Mouse (Mus musculus) hindbrain, embryonic 16.5 days (tissue): ENCODE data around the gene Thbs4. TPM values are rescaled to one million over a fixed set of nuclear protein-coding genes. Genes with fewer than 3 reads are reported as not detected.

Source experiments
- ATAC-seq: fragments of 200-750 bp; cut with Nextera tagmentation; 2 replicates; pipeline ENCODE4 v1.8.0; 2017; ENCODE audit warnings: moderate TSS enrichment, moderate library complexity
- H3K27ac ChIP-seq: fragments of 300-500 bp; sonication (generic); 2 replicates; pipeline ENCODE4 v1.5.1; 2014; ENCODE audit warnings: low read depth, mild to moderate bottlenecking, control low read depth, low read length, moderate library complexity
- H3K27me3 ChIP-seq: fragments of 300-500 bp; sonication (generic); replicated peaks from 2 replicates; pipeline ENCODE4 v1.6.1; 2014; ENCODE audit warnings: low read length; ENCODE audit not compliant: control insufficient read depth, insufficient read depth
- H3K36me3 ChIP-seq: fragments of 300-500 bp; sonication (generic); 2 replicates; pipeline ENCODE4 v1.6.1; 2014; ENCODE audit warnings: mild to moderate bottlenecking, low read length, moderate library complexity, mixed read lengths; ENCODE audit not compliant: control insufficient read depth, insufficient read depth
- H3K4me1 ChIP-seq: fragments of 300-500 bp; sonication (generic); 2 replicates; pipeline ENCODE4 v1.6.1; 2014; ENCODE audit warnings: low read depth, low read length; ENCODE audit not compliant: control insufficient read depth, insufficient read depth
- H3K4me2 ChIP-seq: fragments of 300-500 bp; sonication (generic); 2 replicates; pipeline ENCODE4 v1.6.1; 2014; ENCODE audit warnings: mild to moderate bottlenecking, low read length, control low read depth, moderate library complexity
- H3K4me3 ChIP-seq: fragments of 300-500 bp; sonication (generic); 2 replicates; pipeline ENCODE4 v1.5.1; 2014; ENCODE audit warnings: mild to moderate bottlenecking, low read length, control low read depth, moderate library complexity
- H3K9ac ChIP-seq: fragments of 300-500 bp; sonication (generic); 2 replicates; pipeline ENCODE4 v1.6.1; 2014; ENCODE audit warnings: low read depth, mild to moderate bottlenecking, control low read depth, low read length, moderate library complexity
- H3K9me3 ChIP-seq: fragments of 300-500 bp; sonication (generic); 2 replicates; pipeline ENCODE4 v1.6.1; 2014; ENCODE audit warnings: mild to moderate bottlenecking, low read length, moderate library complexity; ENCODE audit not compliant: control insufficient read depth
- WGBS: fragments of 180-500 bp; shearing (Covaris S2); extraction: QIAGEN DNeasy Blood & Tissue Kit; methylation state at CpG from one replicate; pipeline ENCODE4 v1.1.7; 2014; 5-methylcytosine and 5-hydroxymethylcytosine counted together
- polyA plus RNA-seq: library from polyadenylated mRNA; unstranded; fragments of >200 nt; fragmentation: Nextera tagmentation; extraction: Ambion mirVana; gene quantifications from 2 replicates; pipeline ENCODE4 v1.2.1, GENCODE M21; 2015

The Thbs4 gene
- polyA plus RNA-seq, 1 experiment from 2014 or later: 2.3 TPM

GRCm38 (mm10) chr13:92751726-92752565, 42.7 kb downstream of the Thbs4 start:
- Histone ChIP-seq H3K36me3 (no peaks in the 10 kb centered on the region), H3K27me3 (no peaks in the 10 kb centered on the region), H3K4me1 (peaks cover 4% of the 10 kb centered on the region), H3K4me3 (no peak overlapping the region), H3K9ac (no peak overlapping the region), H3K27ac (peak overlapping the region; percentile 48), H3K9me3 (no peaks in the 10 kb centered on the region), H3K4me2 (no peak overlapping the region)
- peak; percentile 82 for ATAC-seq
- 50% methylated on average over 21 of the region's 21 CpGs for WGBS

GRCm38 (mm10) chr13:92750976-92751518, 43.6 kb downstream of the Thbs4 start:
- Histone ChIP-seq H3K27ac (no peak overlapping the region), H3K4me2 (peak overlapping the region; percentile 44), H3K27me3 (no peaks in the 10 kb centered on the region), H3K9me3 (no peaks in the 10 kb centered on the region), H3K36me3 (no peaks in the 10 kb centered on the region), H3K9ac (peak overlapping the region; percentile 17; the same call in 1 of the 2 replicates), H3K4me1 (peaks cover 4% of the 10 kb centered on the region), H3K4me3 (no peak overlapping the region)
- peak; percentile 77 for ATAC-seq
- 17% methylated on average over 7 of the region's 7 CpGs for WGBS

- no peak overlapping the region for H3K4me3 ChIP-seq
- no peaks in the 10 kb centered on the region for H3K4me1 ChIP-seq
- no peaks in the 10 kb centered on the region for H3K9me3 ChIP-seq
- H3K9ac ChIP-seq: no peak overlapping the region
- WGBS: 79% methylated on average over 5 of the region's 5 CpGs
- no peak for ATAC-seq
- no peak overlapping the region for H3K27ac ChIP-seq
- no peaks in the 10 kb centered on the region for H3K36me3 ChIP-seq
- H3K27me3 ChIP-seq: no peaks in the 10 kb centered on the region; the same call in 1 of the 2 replicates
- no peak overlapping the region for H3K4me2 ChIP-seq
Observed at GRCm38 (mm10) chr13:92743337-92743736, 51.3 kb downstream of the Thbs4 start.

- no peak overlapping the region for H3K27ac ChIP-seq
- H3K9ac ChIP-seq: no peak overlapping the region
- no peaks in the 10 kb centered on the region for H3K36me3 ChIP-seq
- H3K9me3 ChIP-seq: no peaks in the 10 kb centered on the region
- no peak overlapping the region for H3K4me3 ChIP-seq
- no peak overlapping the region for H3K4me2 ChIP-seq
- no peaks in the 10 kb centered on the region for H3K4me1 ChIP-seq
- H3K27me3 ChIP-seq: no peaks in the 10 kb centered on the region; the same call in 1 of the 2 replicates
- no peak for ATAC-seq
- 93% methylated on average over 4 of the region's 4 CpGs for WGBS
Observed at GRCm38 (mm10) chr13:92742886-92743285, 51.7 kb downstream of the Thbs4 start.

- no peaks in the 10 kb centered on the region; the same call in 1 of the 2 replicates for H3K27me3 ChIP-seq
- no peaks in the 10 kb centered on the region for H3K36me3 ChIP-seq
- no peaks in the 10 kb centered on the region for H3K4me1 ChIP-seq
- H3K27ac ChIP-seq: no peak overlapping the region
- 17% methylated on average over 2 of the region's 2 CpGs for whole genome bisulfite sequencing
- no peak overlapping the region for H3K4me3 ChIP-seq
- ATAC-seq: peak; percentile 65
- no peak overlapping the region for H3K4me2 ChIP-seq
- H3K9me3 ChIP-seq: no peaks in the 10 kb centered on the region
- no peak overlapping the region for H3K9ac ChIP-seq
Observed at GRCm38 (mm10) chr13:92740671-92741270, 53.8 kb downstream of the Thbs4 start.

- H3K27ac ChIP-seq: no peak overlapping the region
- H3K4me3 ChIP-seq: no peak overlapping the region
- no peak for ATAC-seq
- 87% methylated on average over 3 of the region's 3 CpGs for WGBS
- H3K36me3 ChIP-seq: no peaks in the 10 kb centered on the region
- H3K4me2 ChIP-seq: no peak overlapping the region
- H3K9me3 ChIP-seq: no peaks in the 10 kb centered on the region
- no peak overlapping the region for H3K9ac ChIP-seq
- H3K27me3 ChIP-seq: no peaks in the 10 kb centered on the region; the same call in 1 of the 2 replicates
- no peaks in the 10 kb centered on the region for H3K4me1 ChIP-seq
Observed at GRCm38 (mm10) chr13:92739858-92740257, 54.8 kb downstream of the Thbs4 start.

GRCm38 (mm10) chr13:92738821-92739220, 55.8 kb downstream of the Thbs4 start:
- Histone ChIP-seq H3K27ac (no peak overlapping the region), H3K4me1 (no peaks in the 10 kb centered on the region; the same call in 1 of the 2 replicates), H3K27me3 (no peaks in the 10 kb centered on the region; the same call in 1 of the 2 replicates), H3K4me2 (no peak overlapping the region), H3K9ac (no peak overlapping the region), H3K36me3 (no peaks in the 10 kb centered on the region), H3K4me3 (no peak overlapping the region), H3K9me3 (no peaks in the 10 kb centered on the region)
- no peak for ATAC-seq
- WGBS: 81% methylated on average over 3 of the region's 3 CpGs

GRCm38 (mm10) chr13:92736516-92737300, 57.9 kb downstream of the Thbs4 start:
- ATAC-seq: peak; percentile 72
- Histone ChIP-seq H3K4me3 (no peak overlapping the region), H3K4me1 (peaks cover 2% of the 10 kb centered on the region; the same call in 1 of the 2 replicates), H3K4me2 (no peak overlapping the region), H3K27ac (peak overlapping the region; percentile 46; the same call in 1 of the 2 replicates), H3K36me3 (no peaks in the 10 kb centered on the region), H3K27me3 (no peaks in the 10 kb centered on the region), H3K9me3 (no peaks in the 10 kb centered on the region), H3K9ac (no peak overlapping the region)
- WGBS: 25% methylated on average over 11 of the region's 11 CpGs
